Mouse (Mus musculus): ENCODE results near the gene Samd5.

The Samd5 gene

GRCm38 (mm10) chr10:9650050-9650825 lies 24.8 kb downstream of the Samd5 start:
- peak; percentile 64 for DNase-seq (ENCODE audit: low spot score)

DNA sequence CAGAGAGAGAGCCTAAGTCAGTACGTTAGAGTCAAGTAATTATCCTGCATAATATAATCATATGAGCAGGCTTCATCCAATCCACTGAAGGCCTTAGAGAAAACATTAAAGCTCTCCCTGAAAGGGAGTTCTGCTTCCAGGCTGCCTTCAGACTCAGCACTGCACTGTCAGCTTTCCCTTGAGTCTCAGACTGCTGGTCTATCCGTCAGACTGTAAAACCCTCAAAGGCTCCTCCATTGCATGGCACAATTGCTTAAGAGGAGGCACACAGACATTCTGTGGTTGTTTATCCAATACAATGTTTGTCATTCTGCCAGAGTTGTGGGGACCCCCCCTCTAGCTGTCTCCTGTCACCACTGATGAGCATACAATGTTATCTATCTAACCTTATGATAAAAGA lies 26.5 kb downstream of the Samd5 start:
- DNase-seq (ENCODE audit: low spot score) = no peak

DNA sequence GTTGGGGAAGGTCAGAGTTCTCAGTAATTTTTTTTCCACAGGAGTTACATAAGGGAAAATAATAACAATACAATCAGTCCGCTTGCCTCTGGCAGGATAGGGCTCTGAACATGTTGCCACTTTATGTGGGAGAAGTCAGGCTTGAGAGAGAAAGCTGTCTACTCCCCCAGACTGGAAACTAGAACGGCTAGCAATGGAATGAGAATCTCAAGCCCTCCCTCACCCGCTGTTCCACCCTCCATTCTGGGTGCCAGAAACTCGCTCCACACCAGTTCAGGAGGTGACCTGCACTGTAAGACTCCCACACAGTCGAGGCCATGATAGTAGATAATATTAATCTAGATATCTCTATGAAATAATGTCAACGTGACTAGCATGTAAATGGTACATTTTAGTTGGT lies 27.3 kb downstream of the Samd5 start:
- DNase-seq (ENCODE audit: low spot score) = no peak

DNA sequence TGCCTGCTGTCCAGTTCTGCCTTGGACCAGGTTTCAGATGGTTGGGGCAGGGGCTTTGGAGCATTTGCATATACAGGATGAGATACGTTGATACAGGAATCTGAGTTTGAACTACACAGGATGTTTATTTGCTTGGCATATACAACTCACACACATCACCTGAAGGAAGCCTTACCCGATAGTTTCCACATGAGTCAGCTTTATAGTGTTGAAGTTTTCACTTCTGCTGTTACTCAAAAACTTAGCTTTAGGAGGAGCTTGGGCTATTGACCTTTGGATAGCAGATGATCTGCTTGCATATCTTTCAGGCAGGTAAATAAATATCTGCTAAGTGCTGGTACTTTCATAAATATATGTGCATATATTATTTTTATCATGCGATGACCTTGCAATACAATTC lies 28.6 kb downstream of the Samd5 start:
- DNase-seq (ENCODE audit: low spot score) = no peak

- no peak for DNase-seq (ENCODE audit: low spot score)
Observed at GRCm38 (mm10) chr10:9643531-9643930, 31.5 kb downstream of the Samd5 start.

GRCm38 (mm10) chr10:9642077-9642476 lies 32.9 kb downstream of the Samd5 start:
- DNase-seq (ENCODE audit: low spot score) = no peak

- no peak for DNase-seq (ENCODE audit: low spot score)
Observed at GRCm38 (mm10) chr10:9640678-9641077, 34.3 kb downstream of the Samd5 start.

DNA sequence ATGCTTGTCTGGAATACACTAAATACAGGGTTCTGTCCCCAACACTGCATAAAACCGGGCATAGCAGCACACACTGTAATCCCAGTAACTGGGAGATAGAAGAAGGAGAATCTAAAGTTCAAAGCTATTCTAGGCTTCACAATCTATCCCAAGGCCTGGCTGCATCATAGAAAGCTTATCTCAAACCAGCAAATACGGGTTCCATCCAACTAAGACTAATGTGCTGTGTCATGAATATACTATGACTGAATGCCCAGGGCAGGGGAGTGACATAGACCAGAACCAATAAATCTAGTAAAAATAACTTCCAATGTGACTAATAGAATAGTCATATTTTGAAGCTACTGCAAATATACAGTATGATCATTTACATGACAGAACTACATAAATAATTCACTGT lies 35.0 kb downstream of the Samd5 start:
- no peak for DNase-seq (ENCODE audit: low spot score)

- DNase-seq (ENCODE audit: low spot score) = peak; percentile 22
Observed at GRCm38 (mm10) chr10:9625356-9625755, 49.7 kb downstream of the Samd5 start.

DNA sequence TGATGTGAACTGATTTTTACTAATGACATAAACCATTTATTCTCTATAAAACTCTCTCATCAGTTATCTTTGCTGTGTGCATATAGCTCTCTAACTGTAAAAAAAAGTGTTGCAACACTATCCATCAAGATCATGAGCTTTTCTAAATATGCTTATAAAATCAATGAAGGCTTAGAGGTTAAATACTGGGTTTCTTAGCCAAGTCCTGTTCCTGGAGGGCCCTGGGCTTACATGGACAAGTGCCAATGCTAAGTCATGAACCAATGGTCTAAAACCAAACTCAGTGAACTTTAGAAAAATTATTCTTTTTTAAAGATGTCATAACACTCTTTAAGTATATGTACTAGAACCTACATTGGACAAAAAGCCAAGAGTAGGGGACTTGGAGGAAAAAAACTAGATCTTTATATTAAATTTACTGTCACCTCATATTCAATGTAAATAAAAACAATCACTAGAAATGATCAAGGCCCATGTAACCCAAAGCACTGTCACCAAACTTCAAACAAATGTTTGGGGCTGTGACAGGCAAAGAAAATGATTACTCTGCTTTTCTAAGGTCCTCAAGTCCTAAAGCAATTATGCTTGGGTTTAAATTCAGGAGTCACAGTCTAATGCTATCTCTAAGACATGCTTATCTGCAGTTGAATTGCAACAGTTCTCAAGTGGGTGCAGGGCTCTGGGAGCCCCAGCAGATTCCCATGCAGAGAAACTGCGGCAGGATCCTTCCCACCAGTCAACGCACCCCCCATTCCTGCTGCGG lies 52.9 kb downstream of the Samd5 start:
- no peak for DNase-seq (ENCODE audit: low spot score)

GRCm38 (mm10) chr10:9621055-9621454 lies 54.0 kb downstream of the Samd5 start:
- no peak for DNase-seq (ENCODE audit: low spot score)

- no peak for DNase-seq (ENCODE audit: low spot score)
Observed at GRCm38 (mm10) chr10:9615009-9615408, 60.0 kb downstream of the Samd5 start.

DNA sequence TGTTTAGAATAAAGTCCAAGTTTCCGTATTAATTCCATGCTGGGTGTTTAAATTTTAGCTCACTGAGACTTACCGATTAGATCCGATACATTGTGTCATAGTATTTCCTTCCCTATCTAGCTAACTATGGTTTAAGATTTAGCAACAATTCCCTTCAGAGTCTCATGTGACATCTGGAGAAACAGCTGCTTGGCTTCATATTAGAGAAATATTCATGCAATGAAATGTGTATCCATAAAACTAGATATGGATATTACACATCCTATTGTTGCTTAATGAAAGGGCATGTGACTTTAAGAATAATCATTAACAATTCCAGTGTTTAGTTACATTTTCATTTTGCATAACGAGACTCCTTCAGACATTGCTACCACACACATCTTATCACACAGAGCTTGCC lies 66.2 kb downstream of the Samd5 start:
- DNase-seq (ENCODE audit: low spot score) = no peak

GRCm38 (mm10) chr10:9607155-9607554 lies 67.9 kb downstream of the Samd5 start:
- no peak for DNase-seq (ENCODE audit: low spot score)

GRCm38 (mm10) chr10:9605635-9606034 lies 69.4 kb downstream of the Samd5 start:
- no peak for DNase-seq (ENCODE audit: low spot score)

DNA sequence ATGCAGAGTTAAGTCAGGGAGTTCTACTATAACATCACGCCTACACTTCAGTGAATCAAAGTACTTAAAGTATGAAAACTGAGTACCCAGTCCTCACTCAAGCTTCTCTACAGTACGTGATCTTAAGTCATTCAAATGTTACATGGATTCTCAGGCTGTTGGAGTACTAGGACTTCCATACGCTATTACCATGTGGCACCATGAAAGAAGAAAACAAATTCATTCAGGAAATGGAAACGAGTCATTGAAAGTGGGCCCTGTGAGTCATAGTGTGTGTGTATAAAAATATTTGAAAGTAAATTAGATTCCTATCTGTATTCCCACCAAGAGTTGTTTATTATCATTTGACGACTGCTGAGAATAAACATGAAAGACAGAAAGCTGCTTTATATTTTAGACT lies 71.7 kb downstream of the Samd5 start:
- no peak for DNase-seq (ENCODE audit: low spot score)

GRCm38 (mm10) chr10:9602845-9603244 lies 72.2 kb downstream of the Samd5 start:
- no peak for DNase-seq (ENCODE audit: low spot score)

- no peak for DNase-seq (ENCODE audit: low spot score)
Observed at GRCm38 (mm10) chr10:9602389-9602788, 72.6 kb downstream of the Samd5 start.

DNA sequence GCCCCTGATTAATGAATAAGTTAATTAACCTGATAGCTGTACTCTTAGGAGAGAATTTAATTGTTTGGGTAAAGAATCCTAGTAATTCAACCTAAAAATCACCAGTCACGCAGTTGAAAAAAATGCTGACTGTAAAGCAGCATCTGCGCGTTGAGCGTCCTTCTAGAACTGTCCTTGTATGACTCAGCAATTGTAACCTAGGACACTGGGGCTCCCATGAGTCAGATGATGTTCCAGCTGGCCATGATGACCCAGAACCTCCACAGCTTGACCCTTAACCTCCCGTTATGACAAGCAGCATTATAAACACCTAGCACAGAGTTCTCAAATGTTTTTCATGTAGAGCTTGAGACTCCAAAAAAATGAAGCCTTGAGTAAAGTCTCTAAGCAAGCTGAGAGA lies 78.8 kb downstream of the Samd5 start:
- DNase-seq (ENCODE audit: low spot score) = no peak

- DNase-seq (ENCODE audit: low spot score) = no peak
Observed at GRCm38 (mm10) chr10:9594666-9595065, 80.3 kb downstream of the Samd5 start.

DNA sequence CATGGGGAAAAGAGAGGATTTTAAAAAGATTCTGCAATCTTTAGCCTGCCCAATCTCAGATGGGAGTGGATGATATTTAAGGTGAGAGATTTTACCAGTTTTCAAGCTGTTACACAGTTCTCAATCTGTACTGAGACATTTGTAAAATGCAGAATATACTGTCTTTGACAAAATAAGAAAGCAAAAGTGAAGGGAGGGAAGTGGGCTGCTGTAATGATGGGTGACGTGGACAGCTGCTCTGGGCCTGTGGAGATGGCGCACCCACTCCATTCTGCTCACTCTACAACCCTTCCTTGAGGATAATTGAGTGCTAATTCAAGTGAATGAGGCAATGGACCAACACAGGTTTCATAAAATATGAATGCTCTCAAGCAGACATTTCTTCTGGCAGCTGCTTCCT lies 84.4 kb downstream of the Samd5 start:
- peak; percentile 26 for DNase-seq (ENCODE audit: low spot score)

DNA sequence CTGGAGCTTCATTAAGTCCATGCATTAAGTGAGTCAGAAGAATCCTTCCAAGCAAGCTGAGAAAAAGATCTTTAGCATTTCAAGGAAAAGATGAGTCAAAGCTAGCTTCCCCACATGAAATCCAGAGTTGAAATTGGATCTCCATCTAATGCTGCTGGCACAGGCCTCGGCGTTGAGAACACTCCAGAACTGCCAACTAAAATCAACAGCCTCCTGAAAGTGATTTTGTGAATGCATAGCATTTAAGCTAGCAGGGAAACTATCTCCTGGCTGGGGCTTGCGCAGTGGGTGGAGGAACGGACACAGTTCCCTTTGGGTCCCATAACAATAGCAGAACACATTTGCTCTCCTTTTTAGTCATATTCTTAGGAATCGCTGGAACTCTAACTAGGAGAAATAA lies 88.7 kb downstream of the Samd5 start:
- no peak for DNase-seq (ENCODE audit: low spot score)

GRCm38 (mm10) chr10:9579374-9579773 lies 95.6 kb downstream of the Samd5 start:
- no peak for DNase-seq (ENCODE audit: low spot score)

DNA sequence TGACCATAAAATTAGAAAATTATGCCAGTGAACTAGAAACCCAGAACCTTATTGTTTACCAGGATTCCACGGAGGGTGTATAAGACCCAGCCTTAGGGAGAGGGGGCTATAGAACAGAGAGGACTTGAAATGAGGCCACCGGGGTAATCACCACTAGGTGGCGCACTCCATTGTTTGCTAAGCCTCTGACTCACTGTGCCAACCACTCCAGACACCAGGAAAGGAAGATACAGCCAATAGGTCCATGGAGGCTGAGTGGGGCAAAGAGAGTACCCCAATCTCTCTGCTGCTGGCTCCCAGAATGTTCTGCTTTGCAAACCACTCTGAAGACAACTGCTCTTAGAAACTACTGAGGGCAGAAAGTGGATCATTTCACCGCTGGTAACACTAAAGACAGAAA lies 99.4 kb downstream of the Samd5 start:
- DNase-seq (ENCODE audit: low spot score) = peak; percentile 77
